Mouse (Mus musculus) brain, embryonic 14.5 days (tissue): ENCODE results near the gene Stau1.

Source experiments
- CTCF ChIP-seq: fragments of 200-500 bp; IDR thresholded peaks from 2 replicates; pipeline ENCODE4 v1.5.1; 2012; ENCODE audit warnings: inconsistent platforms, mild to moderate bottlenecking, moderate library complexity, borderline replicate concordance; ENCODE audit not compliant: insufficient read depth, insufficient read length; ENCODE audit errors: extremely low read depth
- POLR2A ChIP-seq: fragments of 200-500 bp; IDR thresholded peaks from 2 replicates; pipeline ENCODE4 v1.6.1; 2012; ENCODE audit warnings: mild to moderate bottlenecking, inconsistent platforms, borderline replicate concordance; ENCODE audit not compliant: poor library complexity, insufficient read depth, insufficient read length, severe bottlenecking; ENCODE audit errors: extremely low read depth

DNA sequence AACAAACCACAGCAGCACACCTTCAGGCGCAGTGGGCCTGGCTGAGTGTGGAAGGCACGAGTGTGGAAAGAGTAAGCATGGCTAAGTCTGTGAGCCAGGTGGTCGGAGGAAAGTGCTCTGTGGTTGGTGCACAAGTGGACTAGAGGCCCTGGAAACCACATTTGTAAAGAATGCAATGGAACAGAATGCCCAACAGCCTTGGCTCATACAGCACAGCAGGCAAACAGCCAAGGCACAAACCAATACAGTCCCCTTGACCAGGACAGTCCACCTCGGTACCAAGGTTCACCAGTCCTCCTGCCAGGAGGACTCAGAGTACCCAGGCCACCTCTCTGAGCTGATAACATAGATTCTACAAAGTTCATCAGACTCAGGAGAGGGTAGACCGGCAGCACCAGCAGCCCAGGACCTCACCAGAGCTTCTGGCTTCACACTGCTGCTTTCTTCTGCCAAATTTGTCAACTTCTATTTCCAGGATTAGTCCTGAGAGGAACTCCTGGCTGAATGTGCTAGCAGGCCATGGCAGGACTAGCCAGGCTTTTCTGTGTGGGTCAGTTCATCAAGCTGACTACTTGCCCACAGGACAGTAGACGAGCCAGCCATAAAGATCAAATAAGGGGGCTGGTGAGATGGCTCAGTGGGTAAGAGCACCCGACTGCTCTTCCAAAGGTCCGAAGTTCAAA lies 35.3 kb downstream of the Stau1 start:
- TF ChIP-seq CTCF = no peak
- TF ChIP-seq POLR2A = no peak
